Mouse (Mus musculus): Measurements from ENCODE around the gene Dbh. TPM values are rescaled to one million over a fixed set of nuclear protein-coding genes. Genes with fewer than 3 reads are reported as not detected.

The Dbh gene
- 237 and 244 TPM in 2 replicates for polyA plus RNA-seq (2015; fragmentation: Nextera tagmentation; extraction: Ambion mirVana)

DNA sequence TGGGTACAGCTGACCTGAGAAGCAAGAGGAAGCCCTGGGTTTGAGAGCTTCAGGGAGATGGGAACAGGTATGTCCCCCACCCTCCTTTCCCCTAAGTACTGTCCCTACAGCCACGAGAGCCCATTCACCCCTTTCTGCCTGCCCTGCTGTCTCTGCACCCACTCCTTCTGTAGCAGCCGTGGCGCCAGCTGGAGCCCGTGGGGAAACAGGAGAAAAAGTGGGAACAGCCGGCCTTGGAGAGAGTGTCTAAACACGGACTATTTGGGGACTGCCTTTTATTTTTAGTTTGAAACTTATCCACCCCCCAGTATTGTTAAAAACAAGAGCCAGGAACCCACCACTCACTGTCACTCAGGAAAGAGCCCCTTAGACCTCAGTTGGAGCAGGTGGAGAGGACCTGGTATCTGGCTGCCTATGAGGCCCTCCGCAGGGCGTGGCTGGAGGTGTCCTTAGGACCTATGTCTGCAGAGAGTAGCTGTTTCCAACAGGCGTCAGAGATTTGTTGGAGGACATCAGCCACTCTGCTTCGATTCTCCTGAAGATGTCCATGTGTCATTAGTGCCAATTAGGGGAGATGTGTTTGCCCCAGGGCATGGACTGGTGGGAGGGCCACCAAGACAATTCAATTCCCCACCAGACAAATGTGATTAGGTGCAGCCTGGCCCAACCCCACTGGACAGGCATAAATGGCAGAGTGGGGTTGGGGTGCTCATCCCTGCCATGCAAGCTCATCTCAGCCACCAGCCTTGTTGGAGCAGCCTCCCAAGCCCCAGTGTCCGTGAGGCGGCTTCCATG lies at the start of gene Dbh:
TSS of gene Dbh (plus strand) at position 438 of the 795 bp plus-strand sequence.

DNA sequence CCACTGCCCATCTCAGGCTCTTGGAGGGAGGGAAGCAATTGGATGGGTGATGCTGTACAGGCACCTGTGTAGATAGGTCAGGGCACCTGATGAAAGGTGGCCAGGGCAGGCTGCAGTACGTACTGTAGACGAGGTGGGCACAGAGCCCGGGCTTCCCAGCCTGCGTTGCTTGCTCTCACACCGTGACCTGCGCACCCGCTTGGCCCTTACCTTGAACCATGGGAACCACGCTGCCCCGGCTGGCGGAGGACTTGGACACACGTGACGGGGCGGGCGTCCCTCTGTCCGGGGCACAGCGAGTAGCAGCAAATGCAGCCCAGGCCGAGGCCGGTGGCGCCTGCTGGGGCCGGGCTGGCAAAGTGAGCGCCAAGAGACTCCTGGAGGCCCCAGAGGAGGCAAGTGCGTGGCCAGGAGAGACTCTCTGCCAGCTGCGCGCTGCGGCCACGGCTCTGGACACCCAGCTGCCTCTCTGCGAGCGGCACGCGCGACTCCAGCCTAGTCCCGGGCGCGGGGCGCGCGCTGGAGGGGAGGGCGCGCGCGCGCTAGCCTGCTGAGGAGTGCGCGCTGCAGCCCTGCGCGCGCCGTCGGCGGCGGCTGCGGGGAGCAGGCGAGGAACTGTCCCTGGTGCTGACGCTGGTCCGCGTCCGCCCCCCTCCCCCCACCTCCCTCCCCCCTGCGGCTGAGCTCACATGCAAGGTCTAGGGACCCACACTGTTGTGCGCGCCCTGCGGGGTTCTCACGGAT lies 22.9 kb upstream of the Dbh start, which contains the start of gene Fam163b:
TSS of gene Fam163b (minus strand) at position 542 of the 744 bp plus-strand sequence.

Other genes with a start within 250 kb of the Dbh start
- 41.6 and 57.7 TPM in 2 replicates for gene Surf2, start 248.9 kb upstream of the Dbh start, polyA plus RNA-seq (2015; fragmentation: Nextera tagmentation; extraction: Ambion mirVana)
- 95.5 and 103 TPM in 2 replicates for gene Surf1, start 248.7 kb upstream of the Dbh start, polyA plus RNA-seq (2015; fragmentation: Nextera tagmentation; extraction: Ambion mirVana)
- gene Surf4, start 231.3 kb upstream of the Dbh start, polyA plus RNA-seq (2015; fragmentation: Nextera tagmentation; extraction: Ambion mirVana): 122 and 190 TPM in 2 replicates
- gene Stkld1, start 231.2 kb upstream of the Dbh start, polyA plus RNA-seq (2015; fragmentation: Nextera tagmentation; extraction: Ambion mirVana): 0.15 TPM in 1 of 2 replicates, not detected in the other
- 18.0 and 23.2 TPM in 2 replicates for gene Rexo4, start 200.8 kb upstream of the Dbh start, polyA plus RNA-seq (2015; fragmentation: Nextera tagmentation; extraction: Ambion mirVana)
- gene Adamts13, start 191.8 kb upstream of the Dbh start, polyA plus RNA-seq (2015; fragmentation: Nextera tagmentation; extraction: Ambion mirVana): 0.17 and 0.20 TPM in 2 replicates
- 34.2 and 43.9 TPM in 2 replicates for gene Cacfd1, start 155.3 kb upstream of the Dbh start, polyA plus RNA-seq (2015; fragmentation: Nextera tagmentation; extraction: Ambion mirVana)
- gene Slc2a6, start 137.2 kb upstream of the Dbh start, polyA plus RNA-seq (2015; fragmentation: Nextera tagmentation; extraction: Ambion mirVana): 1.5 and 2.3 TPM in 2 replicates
- gene Mymk, start 93.1 kb upstream of the Dbh start, polyA plus RNA-seq (2015; fragmentation: Nextera tagmentation; extraction: Ambion mirVana): 0.14 and 0.54 TPM in 2 replicates
- gene Adamtsl2, start 85.9 kb upstream of the Dbh start, polyA plus RNA-seq (2015; fragmentation: Nextera tagmentation; extraction: Ambion mirVana): 2.6 and 3.5 TPM in 2 replicates
- gene Fam163b, start 22.7 kb upstream of the Dbh start, polyA plus RNA-seq (2015; fragmentation: Nextera tagmentation; extraction: Ambion mirVana): 3.1 and 5.9 TPM in 2 replicates
- 14.1 and 17.7 TPM in 2 replicates for gene Sardh, start 83.1 kb downstream of the Dbh start, polyA plus RNA-seq (2015; fragmentation: Nextera tagmentation; extraction: Ambion mirVana)